Comparison of ENCODE assay signal across 12 mouse cellular contexts in genomic region chr7:70339998-70340630, GRCm38 (mm10). TPM values are rescaled to one million over a fixed set of nuclear protein-coding genes. Genes with fewer than 3 reads are reported as not detected.
A peak's percentile ranks its signal among the peaks of the same experiment; 100 is the strongest.
DNase-seq lines count a peak whose midpoint lies in the region; ATAC-seq and TF ChIP-seq lines count a peak whose summit lies in the region.
"Had no signal": no experiment of that assay in that cellular context is flagged by ENCODE, and none has a peak within 500 bp of the region (broad histone marks: within the 10 kb centered on the region; RNA-seq: fewer than 3 reads in every experiment).

No protein-coding gene starts in this region.

- peak overlapping the region; percentile 7; the same call in 1 of the 2 replicates for H3K27ac ChIP-seq in kidney, embryonic 15.5 days
- peak overlapping the region; percentile 73 for H3K27ac ChIP-seq in forebrain, embryonic 13.5 days
- peak overlapping the region; percentile 50 for H3K27ac ChIP-seq in midbrain, embryonic 10.5 days (replicated peaks)
- H3K27ac ChIP-seq: embryonic facial prominence, embryonic 12.5 days; neural tube, embryonic 13.5 days had no signal

- TF ChIP-seq POLR2A in brain, embryonic 14.5 days (IDR thresholded peaks at IDR 0.05; ENCODE audit: borderline replicate concordance, extremely low read depth, insufficient read depth, insufficient read length, poor library complexity, severe bottlenecking) = no peak

- no peak overlapping the region for H3K4me3 ChIP-seq in kidney, embryonic 15.5 days (replicated peaks)
- no peak overlapping the region for H3K4me3 ChIP-seq in forebrain, embryonic 13.5 days
- no peak overlapping the region for H3K4me3 ChIP-seq in midbrain, embryonic 10.5 days
- H3K4me3 ChIP-seq: embryonic facial prominence, embryonic 12.5 days; neural tube, embryonic 13.5 days had no signal

- no peak for TF ChIP-seq CTCF in brain, embryonic 14.5 days (IDR thresholded peaks at IDR 0.05; ENCODE audit: borderline replicate concordance, extremely low read depth, insufficient read depth, insufficient read length)

- peaks cover 24% of the 10 kb centered on the region; the same call in 1 of the 2 replicates for H3K36me3 ChIP-seq in kidney, embryonic 15.5 days
- H3K36me3 ChIP-seq in forebrain, embryonic 13.5 days (ENCODE audit: poor library complexity, severe bottlenecking) = no peaks in the 10 kb centered on the region
- H3K36me3 ChIP-seq in midbrain, embryonic 10.5 days = no peaks in the 10 kb centered on the region
- H3K36me3 ChIP-seq: embryonic facial prominence, embryonic 12.5 days; neural tube, embryonic 13.5 days had no signal

- no peak for DNase-seq in kidney, adult 9 months
- DNase-seq in brain, embryonic 14.5 days (ENCODE audit: low read depth) = peak; percentile 23
- peak; percentile 18 for DNase-seq in midbrain, embryonic 10.5 days (ENCODE audit: low spot score)
- DNase-seq in gastrocnemius, postnatal 36 days = no peak
- DNase-seq in adrenal gland, postnatal 10 days = no peak
- DNase-seq in kidney, adult 8-10 months = no peak
- DNase-seq: right cerebral cortex, postnatal 4 days had no signal

- H3K4me1 ChIP-seq in kidney, embryonic 15.5 days = peaks cover 61% of the 10 kb centered on the region
- H3K4me1 ChIP-seq in forebrain, embryonic 13.5 days = peaks cover 18% of the 10 kb centered on the region
- H3K4me1 ChIP-seq in midbrain, embryonic 10.5 days = peaks cover 66% of the 10 kb centered on the region

- H3K9me3 ChIP-seq in kidney, embryonic 15.5 days (replicated peaks) = no peaks in the 10 kb centered on the region
- H3K9me3 ChIP-seq in forebrain, embryonic 13.5 days (replicated peaks) = no peaks in the 10 kb centered on the region
- H3K9me3 ChIP-seq in midbrain, embryonic 10.5 days (replicated peaks) = no peaks in the 10 kb centered on the region
- H3K9me3 ChIP-seq: embryonic facial prominence, embryonic 12.5 days; neural tube, embryonic 13.5 days had no signal

- no peak overlapping the region for H3K9ac ChIP-seq in kidney, embryonic 15.5 days
- H3K9ac ChIP-seq in forebrain, embryonic 13.5 days = 0 out of 2 replicates have a peak overlapping the region, but pooled peaks have one; percentile 3
- H3K9ac ChIP-seq: embryonic facial prominence, embryonic 12.5 days; neural tube, embryonic 13.5 days had no signal

- intact Hi-C loops in gastrocnemius, postnatal 36 days (cut with DNase I) = loop anchor here (5.0 kb wide), 1 partner anchor 848 kb away; no protein-coding TSS in a partner anchor

- WGBS in kidney, embryonic 15.5 days = 40% methylated on average over 12 of the region's 12 CpGs
- 14% methylated on average over 12 of the region's 12 CpGs for WGBS in forebrain, embryonic 13.5 days
- WGBS in midbrain, embryonic 10.5 days = 21% methylated on average over 12 of the region's 12 CpGs

- no peak for ATAC-seq in kidney, embryonic 15.5 days (replicated peaks; ENCODE audit: low FRiP score)
- ATAC-seq in forebrain, embryonic 13.5 days = no peak

- H3K27me3 ChIP-seq in kidney, embryonic 15.5 days = peaks cover 9% of the 10 kb centered on the region
- H3K27me3 ChIP-seq in forebrain, embryonic 13.5 days = peaks cover 98% of the 10 kb centered on the region
- H3K27me3 ChIP-seq in midbrain, embryonic 10.5 days (ENCODE audit: low read depth, poor library complexity, severe bottlenecking) = peaks cover 100% of the 10 kb centered on the region

- no peak overlapping the region for H3K4me2 ChIP-seq in kidney, embryonic 15.5 days
- no peak overlapping the region for H3K4me2 ChIP-seq in forebrain, embryonic 13.5 days
- H3K4me2 ChIP-seq: embryonic facial prominence, embryonic 12.5 days; neural tube, embryonic 13.5 days had no signal

RNA-seq across cellular contexts. Expression of gene Nr2f2, which starts 26.4 kb away (rescaled TPM):
- 230 and 240 TPM in 2 replicates for polyA plus RNA-seq in kidney, embryonic 15.5 days (2015; fragmentation: Nextera tagmentation; extraction: Ambion mirVana)
- polyA plus RNA-seq in brain, embryonic 14.5 days (2012; rRNA removed) = 244 and 291 TPM in 2 replicates
- 97.9 and 132 TPM in 2 replicates for polyA plus RNA-seq in forebrain, embryonic 13.5 days (2015; fragmentation: Nextera tagmentation; extraction: Ambion mirVana)
- polyA plus RNA-seq in midbrain, embryonic 10.5 days (2016; fragmentation: Nextera tagmentation; extraction: Ambion mirVana) = 86.8 and 89.2 TPM in 2 replicates
- 10 to 100 TPM; 12.7 to 19.4 TPM for total RNA-seq in gastrocnemius, postnatal 36 days (2021)
- total RNA-seq in adrenal gland, postnatal 10 days (2021) = 10 to 100 TPM; 78.3 to 79.6 TPM
- total RNA-seq: megakaryocyte, adult 5-6 weeks had no signal

Comparison
In these comparisons a context has a peak if more than half of its experiments do, and no peak if none do; other contexts are left out.
1. H3K27ac ChIP-seq: peak in every context shown above with its lines; median percentile 73 in forebrain, embryonic 13.5 days; 50 in midbrain, embryonic 10.5 days; 7 in kidney, embryonic 15.5 days.
2. DNase-seq: peak in brain, embryonic 14.5 days (single experiment) and midbrain, embryonic 10.5 days (single experiment); none in kidney, adult 9 months (single experiment), gastrocnemius, postnatal 36 days (0 of 2), adrenal gland, postnatal 10 days (single experiment) and kidney, adult 8-10 months (0 of 2).